Comparison of ENCODE assay signal across 27 mouse cellular contexts in the genomic region with DNA sequence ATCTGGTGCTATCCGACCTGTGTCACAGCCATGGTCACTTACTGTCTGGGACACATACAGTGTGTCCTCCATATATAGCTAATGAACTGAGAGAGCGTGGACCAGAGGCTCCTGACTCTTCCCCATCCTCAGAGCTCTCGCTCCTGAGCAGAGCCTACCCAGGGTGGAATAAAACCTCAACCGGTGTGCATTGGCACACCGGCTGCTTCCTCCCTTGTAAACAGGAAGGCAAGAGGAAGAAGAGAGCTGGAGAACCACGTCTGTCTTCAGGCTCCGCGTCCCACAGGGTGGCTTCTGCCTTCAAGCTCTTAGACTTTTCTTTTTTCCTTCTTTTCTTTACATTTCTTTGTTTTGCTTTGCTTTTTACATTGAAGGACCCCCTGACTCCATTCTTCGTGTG. TPM values are rescaled to one million over a fixed set of nuclear protein-coding genes. Genes with fewer than 3 reads are reported as not detected.
"Had no signal": no experiment of that assay in that cellular context is flagged by ENCODE, and none has a peak within 500 bp of the region (broad histone marks: within the 10 kb centered on the region; RNA-seq: fewer than 3 reads in every experiment).

No protein-coding gene starts in this region.

- DNase-seq: kidney, adult 18-20 months; kidney, adult 9 months; kidney, postnatal 14 days; kidney, postnatal 4 days; lung, adult 18-20 months; lung, postnatal 10 days; lung, postnatal 36 days; midbrain, embryonic 14.5 days; retina, postnatal 1 day had no signal

- H3K4me1 ChIP-seq: limb, embryonic 13.5 days; neural tube, embryonic 15.5 days had no signal

- H3K4me2 ChIP-seq: limb, embryonic 13.5 days; lung, embryonic 15.5 days; midbrain, embryonic 11.5 days; neural tube, embryonic 12.5 days; neural tube, embryonic 15.5 days had no signal

- H3K36me3 ChIP-seq: limb, embryonic 10.5 days; limb, embryonic 13.5 days; lung, embryonic 15.5 days; neural tube, embryonic 12.5 days; neural tube, embryonic 15.5 days had no signal

- H3K4me3 ChIP-seq: limb, embryonic 10.5 days; limb, embryonic 13.5 days; lung, embryonic 15.5 days; neural tube, embryonic 12.5 days; neural tube, embryonic 15.5 days had no signal

- H3K9me3 ChIP-seq: limb, embryonic 10.5 days; lung, embryonic 15.5 days; neural tube, embryonic 15.5 days had no signal

- H3K27me3 ChIP-seq: limb, embryonic 13.5 days; lung, embryonic 15.5 days; neural tube, embryonic 12.5 days; neural tube, embryonic 15.5 days had no signal

- H3K9ac ChIP-seq: limb, embryonic 13.5 days; lung, embryonic 15.5 days; neural tube, embryonic 12.5 days; neural tube, embryonic 15.5 days had no signal

- H3K27ac ChIP-seq: hindbrain, postnatal 0 days; limb, embryonic 10.5 days; limb, embryonic 13.5 days; lung, embryonic 15.5 days; neural tube, embryonic 12.5 days; neural tube, embryonic 15.5 days had no signal

- ATAC-seq: hindbrain, postnatal 0 days; inflammation-experienced regulatory T-cells, adult 6 months; intestine, embryonic 16.5 days had no signal

RNA-seq across cellular contexts. Expression of gene Padi4, which starts 8.8 kb away (rescaled TPM):
- total RNA-seq: hindbrain, postnatal 0 days; layer of hippocampus, adult 18-20 months; layer of hippocampus, postnatal 25 days; left cerebral cortex, adult 18-20 months; left cerebral cortex, postnatal 25 days; midbrain, postnatal 0 days had no signal
- polyA plus RNA-seq: hindbrain, postnatal 0 days had no signal

RNA-seq across cellular contexts. Expression of gene Padi3, which starts 27.6 kb away (rescaled TPM):
- total RNA-seq: hindbrain, postnatal 0 days; layer of hippocampus, adult 18-20 months; layer of hippocampus, postnatal 25 days; left cerebral cortex, adult 18-20 months; left cerebral cortex, postnatal 25 days; liver, adult 2 months; midbrain, postnatal 0 days had no signal
- polyA plus RNA-seq: inflammation-experienced regulatory T-cells, adult 6 months; liver, adult 2 months; midbrain, embryonic 11.5 days; midbrain, embryonic 14.5 days; midbrain, postnatal 0 days; neural tube, embryonic 12.5 days; neural tube, embryonic 15.5 days; small intestine, adult 2 months had no signal

RNA-seq across cellular contexts. Expression of gene Padi6, which starts 40.4 kb away (rescaled TPM):
- total RNA-seq: layer of hippocampus, postnatal 25 days; liver, adult 2 months; megakaryocyte-erythroid progenitor cell, adult 5-6 weeks; midbrain, postnatal 0 days had no signal
- polyA plus RNA-seq: inflammation-experienced regulatory T-cells, adult 6 months; kidney, embryonic 16.5 days; limb, embryonic 10.5 days; limb, embryonic 13.5 days; liver, adult 2 months; midbrain, embryonic 11.5 days; midbrain, embryonic 14.5 days; neural tube, embryonic 12.5 days; neural tube, embryonic 15.5 days; small intestine, adult 2 months had no signal
